In genomic region chr17:49153994-49154393, GRCm38 (mm10) we compare ENCODE assay signal across 18 mouse cellular contexts.
DNase-seq lines count a peak whose midpoint lies in the region; ATAC-seq lines count a peak whose summit lies in the region.
"Had no signal": no experiment of that assay in that cellular context is flagged by ENCODE, and none has a peak within 500 bp of the region (broad histone marks: within the 10 kb centered on the region; RNA-seq: fewer than 3 reads in every experiment).

No protein-coding gene starts in this region.

- no peak overlapping the region for H3K27ac ChIP-seq in heart, embryonic 11.5 days (ENCODE audit: low read depth, low read length)
- H3K27ac ChIP-seq: embryonic facial prominence, embryonic 15.5 days; heart, embryonic 13.5 days; hindbrain, embryonic 13.5 days; intestine, embryonic 15.5 days; kidney, embryonic 15.5 days; midbrain, embryonic 10.5 days had no signal

- no peak for ATAC-seq in heart, embryonic 11.5 days (replicated peaks; ENCODE audit: insufficient number of reproducible peaks, low FRiP score, low TSS enrichment)
- ATAC-seq: intestine, embryonic 15.5 days; liver, postnatal 0 days had no signal

- peak; percentile 7 for DNase-seq in adrenal gland, postnatal 14 days
- DNase-seq in adrenal gland, adult 18-20 months (ENCODE audit: low spot score in 2 of 2) = no peak
- DNase-seq in heart, adult 18-20 months = peak; percentile 49 to 71
- peak; percentile 58 to 59 for DNase-seq in heart, postnatal 10 days
- peak; percentile 44 for DNase-seq in skeletal muscle tissue, adult 2 months (ENCODE audit: low read depth, low spot score)
- DNase-seq in left cerebral cortex, adult 8-10 months (ENCODE audit: low spot score in 2 of 2) = no peak
- no peak for DNase-seq in urinary bladder, postnatal 10 days (ENCODE audit: low spot score)
- DNase-seq: liver; liver, postnatal 0 days; lung, postnatal 4 days; thymus, postnatal 4 days had no signal

- intact Hi-C loops in heart, postnatal 10 days (cut with DNase I) = no loop called here

- H3K4me1 ChIP-seq in heart, embryonic 11.5 days (ENCODE audit: control insufficient read depth, insufficient read depth, low read length) = no peaks in the 10 kb centered on the region
- H3K4me1 ChIP-seq: embryonic facial prominence, embryonic 15.5 days; heart, embryonic 13.5 days; hindbrain, embryonic 13.5 days; intestine, embryonic 15.5 days; kidney, embryonic 15.5 days; midbrain, embryonic 10.5 days had no signal

- peaks cover 4% of the 10 kb centered on the region; the same call in 1 of the 2 replicates for H3K27me3 ChIP-seq in heart, embryonic 11.5 days (ENCODE audit: control insufficient read depth, insufficient read depth, low read length)
- H3K27me3 ChIP-seq: embryonic facial prominence, embryonic 15.5 days; hindbrain, embryonic 13.5 days; intestine, embryonic 15.5 days; kidney, embryonic 15.5 days had no signal

- no peaks in the 10 kb centered on the region for H3K36me3 ChIP-seq in heart, embryonic 11.5 days (ENCODE audit: control insufficient read depth, insufficient read depth, low read length)
- H3K36me3 ChIP-seq: embryonic facial prominence, embryonic 15.5 days; heart, embryonic 13.5 days; hindbrain, embryonic 13.5 days; intestine, embryonic 15.5 days; kidney, embryonic 15.5 days; midbrain, embryonic 10.5 days had no signal

- H3K4me3 ChIP-seq in heart, embryonic 11.5 days (ENCODE audit: low read depth, low read length) = no peak overlapping the region
- H3K4me3 ChIP-seq: embryonic facial prominence, embryonic 15.5 days; heart, embryonic 13.5 days; hindbrain, embryonic 13.5 days; intestine, embryonic 15.5 days; kidney, embryonic 15.5 days; midbrain, embryonic 10.5 days had no signal

- H3K9me3 ChIP-seq in heart, embryonic 11.5 days (replicated peaks; ENCODE audit: control insufficient read depth, low read length) = no peaks in the 10 kb centered on the region
- H3K9me3 ChIP-seq: embryonic facial prominence, embryonic 15.5 days; heart, embryonic 13.5 days; hindbrain, embryonic 13.5 days; intestine, embryonic 15.5 days; kidney, embryonic 15.5 days; midbrain, embryonic 10.5 days had no signal

- 69% methylated on average over 9 of the region's 9 CpGs for WGBS in heart, embryonic 11.5 days (ENCODE audit: insufficient replicate concordance)

- H3K4me2 ChIP-seq in heart, embryonic 11.5 days = no peak overlapping the region
- H3K4me2 ChIP-seq: embryonic facial prominence, embryonic 15.5 days; heart, embryonic 13.5 days; hindbrain, embryonic 13.5 days; intestine, embryonic 15.5 days; kidney, embryonic 15.5 days had no signal

- no peak overlapping the region for H3K9ac ChIP-seq in heart, embryonic 11.5 days (ENCODE audit: low read depth, low read length)
- H3K9ac ChIP-seq: embryonic facial prominence, embryonic 15.5 days; heart, embryonic 13.5 days; hindbrain, embryonic 13.5 days; intestine, embryonic 15.5 days; kidney, embryonic 15.5 days; liver, postnatal 0 days had no signal

Comparison
In these comparisons a context has a peak if more than half of its experiments do, and no peak if none do; other contexts are left out.
1. DNase-seq: peak in adrenal gland, postnatal 14 days (single experiment), heart, adult 18-20 months (2 of 2), heart, postnatal 10 days (2 of 2) and skeletal muscle tissue, adult 2 months (single experiment); none in adrenal gland, adult 18-20 months (0 of 2), left cerebral cortex, adult 8-10 months (0 of 2) and urinary bladder, postnatal 10 days (single experiment).